Mouse (Mus musculus) liver, adult 2 months (tissue): Measurements from ENCODE around the gene Armc2.

Experiments
- CTCF ChIP-seq: fragments of 200-500 bp; IDR thresholded peaks from 2 replicates; pipeline ENCODE4 v1.5.1; 2011; ENCODE audit warnings: low read depth, low read length, control low read depth
- POLR2A ChIP-seq: fragments of 200-500 bp; IDR thresholded peaks from 2 replicates; pipeline ENCODE4 v1.6.1; 2011; ENCODE audit warnings: low read length, control low read depth; ENCODE audit not compliant: insufficient read depth; ENCODE audit errors: extremely low read depth

GRCm38 (mm10) chr10:41986126-41986525, 32.1 kb downstream of the Armc2 start:
- TF ChIP-seq CTCF, result no peak
- TF ChIP-seq POLR2A, result no peak
